8 mouse cellular contexts compared by ENCODE assay signal in the genomic region with DNA sequence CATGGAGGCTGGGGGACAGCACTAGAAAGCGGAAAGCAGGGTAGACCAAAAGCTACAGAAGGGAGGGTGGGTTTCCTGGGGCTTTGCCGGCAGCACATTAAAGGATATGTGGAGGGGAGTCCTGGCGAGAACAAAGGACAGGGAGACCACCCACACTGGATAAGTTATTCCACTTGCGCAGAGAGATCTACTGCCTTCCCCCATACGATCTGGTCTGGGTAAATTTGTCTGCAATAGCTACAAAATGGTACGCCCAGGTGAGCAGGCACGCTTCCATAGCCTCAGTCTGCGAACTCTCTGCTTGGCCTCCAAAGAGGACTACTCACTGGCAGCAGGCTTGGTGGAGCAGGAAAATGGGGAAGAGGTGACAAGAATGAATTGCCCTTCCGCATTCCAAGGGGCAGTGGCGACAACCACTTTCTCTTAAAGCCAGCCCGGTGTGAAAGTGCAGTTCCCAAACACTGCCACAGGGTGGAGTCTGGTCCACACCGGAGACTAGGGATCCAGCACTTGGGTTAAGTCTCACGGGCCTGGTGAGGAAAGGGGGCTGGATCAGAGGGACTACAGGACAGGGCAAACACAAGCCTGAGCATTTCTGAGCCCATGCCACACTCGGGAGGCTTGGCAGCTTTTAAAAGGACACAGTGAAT. TPM values are rescaled to one million over a fixed set of nuclear protein-coding genes. Genes with fewer than 3 reads are reported as not detected.
DNase-seq lines count a peak whose midpoint lies in the region; ATAC-seq and TF ChIP-seq lines count a peak whose summit lies in the region.

No protein-coding gene starts in this region.

- no peaks in the 10 kb centered on the region for H3K27me3 ChIP-seq in hindbrain, postnatal 0 days (ENCODE audit: insufficient read depth, low read length)

- peak overlapping the region; percentile 36; the same call in 1 of the 2 replicates for H3K9ac ChIP-seq in hindbrain, postnatal 0 days (replicated peaks; ENCODE audit: low read length)

- 6% methylated on average over 14 of the region's 14 CpGs for WGBS in hindbrain, postnatal 0 days

- H3K4me1 ChIP-seq in hindbrain, postnatal 0 days (ENCODE audit: insufficient read depth, low read length) = peaks cover 7% of the 10 kb centered on the region; the same call in 1 of the 2 replicates

- ATAC-seq in common myeloid progenitor, adult 5-6 weeks (replicated peaks; ENCODE audit: low read depth, poor library complexity, severe bottlenecking) = peak; percentile 94
- ATAC-seq in hindbrain, postnatal 0 days = peak; percentile 87

- H3K36me3 ChIP-seq in hindbrain, postnatal 0 days (ENCODE audit: insufficient read depth, low read length) = no peaks in the 10 kb centered on the region

- TF ChIP-seq CTCF in gastrocnemius, adult 2 months (IDR thresholded peaks at IDR 0.05) = no peak; the same call in none of the 2 replicates
- TF ChIP-seq CTCF in hindbrain, postnatal 0 days (IDR thresholded peaks at IDR 0.05; ENCODE audit: low read depth) = peak; percentile 98

- DNase-seq in WW6 (ENCODE audit: low read depth, low spot score) = peak; percentile 71
- peak; percentile 84 for DNase-seq in gastrocnemius, adult 2 months
- DNase-seq in hindbrain, postnatal 0 days (ENCODE audit: low spot score) = peak; percentile 89
- DNase-seq in left cerebral cortex, adult 18-20 months (ENCODE audit: low spot score in 2 of 2) = peak; percentile 84 to 85
- DNase-seq in lung, postnatal 4 days = peak; percentile 87 to 92
- DNase-seq in right cerebral cortex, adult 18-20 months = peak; percentile 84
- DNase-seq in urinary bladder, postnatal 10 days (ENCODE audit: low spot score) = peak; percentile 59

- peak overlapping the region; percentile 38 for H3K27ac ChIP-seq in gastrocnemius, adult 2 months
- H3K27ac ChIP-seq in hindbrain, postnatal 0 days = no peak overlapping the region

- intact Hi-C loops in gastrocnemius, adult 2 months (cut with DNase I) = loop anchor here (1.0 to 5.0 kb wide), 2 partner anchors 51 to 147 kb away; partner anchors contain the start of gene Rras2

- H3K4me3 ChIP-seq in gastrocnemius, adult 2 months = peak overlapping the region; percentile 68
- H3K4me3 ChIP-seq in hindbrain, postnatal 0 days (ENCODE audit: low read length) = peak overlapping the region; percentile 26

- H3K4me2 ChIP-seq in hindbrain, postnatal 0 days (ENCODE audit: low read depth, low read length) = peak overlapping the region; percentile 59

- no peaks in the 10 kb centered on the region for H3K9me3 ChIP-seq in hindbrain, postnatal 0 days (ENCODE audit: low read length)

RNA-seq across cellular contexts. Expression of gene Rras2, which starts 50.9 kb away (rescaled TPM):
- total RNA-seq in common myeloid progenitor, adult 5-6 weeks (2017) = 5.4 and 7.4 TPM in 2 replicates
- 10 to 100 TPM; 15.6 to 20.1 TPM for total RNA-seq in gastrocnemius, adult 2 months (2021)
- total RNA-seq in hindbrain, postnatal 0 days (2014; rRNA removed) = 27.9 and 36.2 TPM in 2 replicates
- 16.0 and 17.6 TPM in 2 replicates for polyA plus RNA-seq in hindbrain, postnatal 0 days (2015; fragmentation: Nextera tagmentation; extraction: Ambion mirVana)
- 10 to 100 TPM; 13.9 to 15.7 TPM for total RNA-seq in left cerebral cortex, adult 18-20 months (2021)
